Mouse (Mus musculus) adrenal gland, postnatal 14 days (tissue): ENCODE results near the gene Olfr619. TPM values are rescaled to one million over a fixed set of nuclear protein-coding genes. Genes with fewer than 3 reads are reported as not detected.

Experiments used
- DNase-seq: peaks from one replicate; pipeline ENCODE4 v3.0.0; 2021; ENCODE audit warnings: mixed read lengths
- long read RNA-seq, 2 experiments: library from polyadenylated mRNA; stranded (forward); transcript quantifications; one replicate each; pipeline ENCODE4 v2.0.0; 2021
- microRNA-seq, 2 experiments: library from miRNA; unstranded; fragments of <30 nt; microRNA quantifications; one replicate each; pipeline ENCODE4 v1.2.0; 2021
- total RNA-seq: library from RNA; stranded (reverse); gene quantifications from 2 replicates; pipeline ENCODE4 v1.2.3, GENCODE M21; 2021

Gene Olfr619
- not detected in 2 replicates for total RNA-seq
- long read RNA-seq, experiment 1: 0 reads
- long read RNA-seq, experiment 2: 0 reads

DNA sequence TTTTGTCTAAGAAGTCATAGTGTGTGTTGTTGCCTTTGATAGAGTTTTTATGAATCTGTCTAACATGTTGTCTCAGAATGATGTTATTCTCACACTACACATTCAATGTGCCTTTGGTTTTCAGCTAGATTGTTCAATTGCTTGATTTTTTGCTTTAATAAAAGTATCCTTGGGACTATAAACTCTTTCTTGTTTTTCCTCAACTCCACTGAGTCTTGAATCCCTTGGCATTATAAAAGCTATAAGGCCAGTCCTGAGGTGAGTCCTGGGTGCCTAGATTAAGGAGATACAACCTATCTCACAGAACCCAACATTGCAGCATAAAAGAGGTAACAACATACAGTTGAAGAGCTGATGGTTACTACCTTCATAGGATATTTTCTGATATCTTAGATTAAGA lies at the start of gene Olfr619:
Gene Olfr619 (plus strand): TSS at position 301 of the 400 bp plus-strand sequence.
- no peak for DNase-seq

DNA sequence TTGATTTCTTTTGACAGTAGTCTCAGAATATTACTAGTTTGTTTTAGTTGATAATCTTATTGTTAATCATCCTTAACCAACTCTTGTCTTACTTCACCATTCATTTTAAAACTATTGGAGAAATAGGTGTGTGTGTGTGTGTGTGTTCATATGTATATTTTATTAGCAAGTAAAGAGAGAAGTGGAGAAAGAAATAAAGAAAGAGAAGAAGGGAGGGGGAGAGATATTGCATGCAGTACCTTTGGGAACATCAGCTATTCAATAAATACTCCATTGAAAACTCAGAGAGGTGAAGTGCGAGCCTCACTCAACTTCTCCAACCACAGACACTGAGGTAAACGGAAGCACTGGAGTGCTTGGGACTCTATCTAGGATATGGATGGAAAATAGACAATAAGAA lies 44.6 kb upstream of the Olfr619 start, which contains the start of gene Olfr615:
Gene Olfr615 (plus strand): TSS at position 301 of the 400 bp plus-strand sequence.
- no peak for DNase-seq

DNA sequence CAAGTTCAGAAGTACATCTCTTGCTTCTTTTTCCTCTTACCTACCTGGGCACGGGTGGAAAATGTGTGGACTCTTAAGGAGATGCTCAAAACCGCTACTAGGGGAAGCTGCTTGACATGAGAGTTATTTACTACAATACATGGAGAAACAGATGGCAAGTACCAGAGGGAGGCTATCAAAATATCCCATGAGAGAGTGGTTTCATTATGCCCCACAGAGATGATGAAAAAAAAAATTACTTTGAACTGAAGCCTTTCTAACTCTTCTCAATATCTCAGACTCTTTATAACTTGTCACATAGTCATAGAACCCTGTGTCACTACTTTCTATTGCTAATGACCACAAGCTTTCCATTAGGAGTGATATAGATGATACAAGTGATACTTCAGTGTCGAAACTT lies 31.3 kb upstream of the Olfr619 start, which contains the start of gene Olfr616:
Gene Olfr616 (minus strand): TSS at position 101 of the 400 bp plus-strand sequence.
- no peak for DNase-seq

DNA sequence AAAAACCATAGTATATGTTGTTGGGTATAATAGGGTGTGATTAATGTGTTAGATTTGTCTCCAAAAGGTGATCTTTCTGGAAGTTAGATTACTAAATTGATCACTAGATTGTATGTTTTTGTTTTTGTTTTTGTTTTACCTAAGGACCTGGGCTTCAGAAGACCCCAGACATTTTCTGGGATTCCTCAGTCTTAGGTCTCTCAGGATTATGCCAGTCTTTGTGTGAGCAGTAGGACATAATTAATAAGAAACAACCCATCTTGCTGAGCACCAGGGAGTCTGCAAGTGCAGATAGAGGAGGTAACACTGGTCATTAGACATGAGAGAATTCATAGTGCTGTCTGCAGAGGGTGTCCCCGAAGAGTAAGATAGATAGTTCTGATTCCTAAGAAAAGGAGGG lies 27.6 kb upstream of the Olfr619 start, which contains the start of gene Olfr617:
Gene Olfr617 (plus strand): TSS at position 301 of the 400 bp plus-strand sequence.
- no peak for DNase-seq

DNA sequence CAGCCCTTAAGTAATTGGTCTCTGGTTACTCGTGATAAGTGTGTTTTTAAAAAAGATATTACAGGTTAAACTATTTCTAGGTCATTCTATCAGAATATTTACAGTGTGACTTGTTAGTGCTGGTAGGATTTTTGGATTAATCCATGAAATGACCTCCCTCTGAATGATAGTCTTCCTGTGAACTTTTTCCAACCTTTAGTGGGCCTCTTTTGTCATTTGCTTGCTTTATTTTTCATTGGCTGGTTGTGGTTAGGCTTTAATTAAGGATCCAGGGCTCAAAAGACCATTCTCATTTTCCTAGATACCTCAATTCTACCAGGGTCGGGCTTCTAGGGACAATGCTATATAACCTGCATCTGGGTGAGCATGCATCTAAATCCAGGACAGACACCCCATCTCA lies 10.6 kb upstream of the Olfr619 start, which contains the start of gene Olfr618:
Gene Olfr618 (plus strand): TSS at position 301 of the 400 bp plus-strand sequence.
- no peak for DNase-seq

DNA sequence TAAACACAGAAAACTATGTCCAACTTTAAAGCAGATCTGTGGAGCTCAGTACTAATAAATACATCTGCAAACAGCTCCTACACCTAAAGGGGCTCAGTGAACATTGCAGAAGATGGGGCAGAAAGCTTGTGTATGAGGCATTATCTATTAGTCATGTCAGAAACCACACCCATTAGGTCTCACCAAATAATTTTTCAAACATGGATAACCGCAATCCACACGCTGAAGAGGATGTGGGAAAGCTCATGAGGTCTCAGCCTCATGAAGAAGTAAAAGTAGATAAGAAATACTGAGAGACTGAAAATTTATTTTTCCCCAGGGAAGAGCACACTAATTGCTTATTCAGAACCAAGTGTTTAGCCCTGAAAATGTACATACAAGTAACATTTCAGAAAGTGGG lies 7.0 kb downstream of the Olfr619 start:
- DNase-seq: no peak

DNA sequence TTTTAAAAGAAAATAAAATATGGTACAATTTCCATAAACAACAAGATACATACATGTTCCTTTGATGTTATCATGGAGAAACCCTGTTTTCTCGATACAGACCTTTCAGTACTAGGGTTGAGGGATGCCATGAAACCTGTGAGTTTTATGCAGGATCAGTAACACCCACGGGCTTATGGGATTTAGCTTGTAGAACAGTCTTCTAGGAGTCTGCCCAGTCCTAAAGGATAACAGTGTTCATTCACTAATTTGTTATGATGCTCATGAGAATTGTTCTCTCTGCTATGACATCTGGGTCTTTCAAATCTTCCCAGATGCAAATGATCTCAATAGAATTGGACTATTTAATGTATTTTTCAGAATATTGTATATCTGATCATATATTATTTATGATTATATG lies 12.1 kb downstream of the Olfr619 start, which contains the start of gene Olfr620:
Gene Olfr620 (minus strand): TSS at position 101 of the 400 bp plus-strand sequence.
- no peak for DNase-seq

DNA sequence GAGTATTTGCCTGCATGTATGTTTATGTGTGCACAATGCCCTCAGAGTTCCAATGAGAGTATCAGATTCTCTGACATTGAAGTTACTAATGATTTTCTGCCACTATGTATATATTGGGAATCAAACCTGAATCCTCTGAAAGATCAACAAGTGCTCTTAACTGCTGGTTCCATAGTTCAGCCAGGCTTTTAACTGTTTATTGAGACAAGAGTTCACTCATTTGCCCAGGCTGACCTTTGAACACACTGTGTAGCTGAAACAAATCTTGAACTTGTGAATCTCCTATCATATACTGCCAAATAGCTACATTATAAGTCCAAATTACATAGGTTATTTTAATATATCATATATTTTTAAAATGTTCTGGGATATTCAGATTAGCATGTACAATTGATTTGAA lies 36.4 kb downstream of the Olfr619 start:
- no peak for DNase-seq

DNA sequence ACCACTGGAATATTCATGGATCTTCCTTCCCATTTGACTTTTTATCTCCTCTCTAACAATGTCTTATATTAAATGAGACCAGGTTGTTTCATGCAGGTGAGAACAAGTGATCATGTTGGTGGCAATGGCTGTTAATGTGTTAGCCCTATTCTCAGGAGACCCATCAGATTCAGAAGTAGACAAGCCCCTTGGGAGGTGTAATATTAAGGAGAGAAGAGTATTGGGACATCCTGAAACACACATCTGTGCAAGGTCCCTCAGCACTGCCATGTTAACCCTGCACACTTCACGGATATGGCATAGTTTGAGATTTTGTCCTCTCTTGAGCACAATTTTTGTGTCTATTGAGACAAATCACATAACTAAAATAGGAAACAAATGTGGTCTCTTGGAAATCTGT lies 42.2 kb downstream of the Olfr619 start, which contains the start of gene Olfr622:
Gene Olfr622 (minus strand): TSS at position 101 of the 400 bp plus-strand sequence.
- no peak for DNase-seq

DNA sequence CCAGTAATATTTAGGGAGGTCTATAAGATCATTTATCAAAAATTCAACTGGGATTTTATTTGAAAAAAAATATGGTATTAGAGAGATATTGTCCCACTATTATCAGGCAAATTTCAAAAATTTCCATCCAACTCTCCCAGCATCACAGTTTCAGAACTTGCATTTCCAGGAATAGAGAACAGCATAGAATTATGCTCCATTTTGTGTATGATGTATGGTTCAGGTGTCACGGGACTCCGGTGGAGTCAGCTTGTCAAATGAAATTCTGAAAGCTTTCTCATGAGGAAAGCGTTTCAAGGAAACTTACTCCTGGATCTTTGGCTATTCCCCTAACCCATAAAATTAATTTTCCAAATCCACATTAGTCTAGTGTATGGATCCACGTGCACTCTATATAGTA lies 43.7 kb downstream of the Olfr619 start:
- no peak for DNase-seq

Small RNA genes within 50 kb of the gene (microRNA-seq; reads per million reads assigned to microRNA genes)
- gene Gm26506: 0 reads per million in 2 experiments

Other genes with a start within 250 kb of the Olfr619 start
- gene Olfr601, start 237.9 kb upstream of the Olfr619 start, total RNA-seq: not detected in 2 replicates
- not detected in 2 replicates for gene Olfr603, start 214.4 kb upstream of the Olfr619 start, total RNA-seq
- gene Usp17lc, start 185.5 kb upstream of the Olfr619 start, total RNA-seq: not detected in 2 replicates
- gene Olfr605, start 155.1 kb upstream of the Olfr619 start, total RNA-seq: not detected in 2 replicates
- not detected in 2 replicates for gene Olfr606, start 151.5 kb upstream of the Olfr619 start, total RNA-seq
- not detected in 2 replicates for gene Olfr607, start 136.4 kb upstream of the Olfr619 start, total RNA-seq
- gene Olfr608, start 130.7 kb upstream of the Olfr619 start, total RNA-seq: not detected in 2 replicates
- not detected in 2 replicates for gene Olfr609, start 102.5 kb upstream of the Olfr619 start, total RNA-seq
- gene Olfr610, start 88.5 kb upstream of the Olfr619 start, total RNA-seq: not detected in 2 replicates
- gene Olfr611, start 79.7 kb upstream of the Olfr619 start, total RNA-seq: not detected in 2 replicates
- gene Olfr612, start 57.9 kb upstream of the Olfr619 start, total RNA-seq: not detected in 2 replicates
- gene Olfr613, start 52.5 kb upstream of the Olfr619 start, total RNA-seq: not detected in 2 replicates
- gene Olfr615, start 44.5 kb upstream of the Olfr619 start, total RNA-seq: not detected in 2 replicates
- gene Olfr616, start 31.4 kb upstream of the Olfr619 start, total RNA-seq: not detected in 2 replicates
- gene Olfr617, start 27.5 kb upstream of the Olfr619 start, total RNA-seq: not detected in 2 replicates
- gene Olfr618, start 10.5 kb upstream of the Olfr619 start, total RNA-seq: not detected in 2 replicates
- gene Olfr620, start 12.0 kb downstream of the Olfr619 start, total RNA-seq: not detected in 2 replicates
- gene Olfr622, start 42.1 kb downstream of the Olfr619 start, total RNA-seq: not detected in 2 replicates
- gene Olfr623, start 63.1 kb downstream of the Olfr619 start, total RNA-seq: not detected in 2 replicates
- 0.04 TPM in 1 of 2 replicates, not detected in the other for gene Olfr624, start 70.6 kb downstream of the Olfr619 start, total RNA-seq
- not detected in 2 replicates for gene Olfr625-ps1, start 82.1 kb downstream of the Olfr619 start, total RNA-seq
- not detected in 2 replicates for gene Olfr243, start 114.1 kb downstream of the Olfr619 start, total RNA-seq
- gene Olfr628, start 129.8 kb downstream of the Olfr619 start, total RNA-seq: not detected in 2 replicates
- not detected in 2 replicates for gene Olfr629, start 144.4 kb downstream of the Olfr619 start, total RNA-seq
- gene Olfr630, start 156.8 kb downstream of the Olfr619 start, total RNA-seq: not detected in 2 replicates
- not detected in 2 replicates for gene Olfr69, start 171.0 kb downstream of the Olfr619 start, total RNA-seq
- not detected in 2 replicates for gene Olfr68, start 179.1 kb downstream of the Olfr619 start, total RNA-seq
- not detected in 2 replicates for gene Olfr67, start 191.2 kb downstream of the Olfr619 start, total RNA-seq
- 1,182 and 1,430 TPM in 2 replicates for gene Hbb-bt, start 213.4 kb downstream of the Olfr619 start, total RNA-seq
- 8,688 and 11,965 TPM in 2 replicates for gene Hbb-bs, start 227.5 kb downstream of the Olfr619 start, total RNA-seq
- not detected in 2 replicates for gene Hbb-bh2, start 239.9 kb downstream of the Olfr619 start, total RNA-seq
- not detected in 2 replicates for gene Hbb-bh1, start 242.6 kb downstream of the Olfr619 start, total RNA-seq